Mouse (Mus musculus) G1E (cell line): ENCODE results near the gene Helz.

Experiments used
- CTCF ChIP-seq: IDR thresholded peaks from 2 replicates; pipeline ENCODE4 v1.5.1; 2012; ENCODE audit warnings: low read depth, low read length, inconsistent platforms, mixed read lengths
- GATA1 ChIP-seq: IDR thresholded peaks from 2 replicates; pipeline ENCODE4 v1.6.1; 2012; ENCODE audit warnings: borderline replicate concordance, low read length, inconsistent platforms, mixed read lengths
- POLR2AphosphoS5 ChIP-seq: IDR thresholded peaks from 2 replicates; pipeline ENCODE4 v1.6.1; 2012; ENCODE audit warnings: low read depth, low read length, inconsistent platforms; ENCODE audit not compliant: insufficient replicate concordance

DNA sequence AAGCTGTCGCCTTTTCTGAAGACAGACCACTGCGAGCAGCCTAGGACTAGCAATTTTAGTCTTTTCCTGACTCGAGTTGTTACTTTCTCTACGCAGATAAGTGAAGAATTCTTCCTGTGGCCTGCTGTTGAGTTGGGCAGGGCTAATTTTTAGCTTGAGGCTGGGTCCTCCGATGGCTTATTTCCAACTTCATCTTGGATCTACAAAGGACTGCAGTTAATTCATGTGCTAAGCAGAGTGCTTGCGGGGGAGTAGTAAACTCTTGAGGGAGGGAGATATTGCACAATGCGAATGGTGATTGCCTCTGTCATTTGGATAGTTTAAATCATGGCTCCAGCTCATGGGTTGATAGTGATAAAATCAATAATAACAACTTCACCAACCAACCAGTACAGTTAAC lies 103.7 kb downstream of the Helz start:
- TF ChIP-seq CTCF: no peak
- TF ChIP-seq GATA1: no peak
- no peak for TF ChIP-seq POLR2AphosphoS5
